Mouse (Mus musculus) spleen, adult 2 months (tissue): ENCODE data around the gene Dnah11. TPM values are rescaled to one million over a fixed set of nuclear protein-coding genes. Genes with fewer than 3 reads are reported as not detected.

Source experiments
- DNase-seq, 2 experiments: peaks; one replicate each; pipeline versions ENCODE4 v3.0.0 to v3.0.0-alpha.2; 2012 to 2021; ENCODE audit warnings: low spot score in 2 of 2, low read depth in 1 of 2
- H3K27ac ChIP-seq: fragments of 200-500 bp; 2 replicates; pipeline ENCODE4 v1.5.1; 2012; ENCODE audit warnings: low read length, inconsistent platforms; ENCODE audit not compliant: insufficient read depth
- H3K27me3 ChIP-seq: fragments of 200-500 bp; 2 replicates; pipeline ENCODE4 v1.6.1; 2012; ENCODE audit warnings: mild to moderate bottlenecking, moderate library complexity, low read length, inconsistent platforms; ENCODE audit not compliant: control insufficient read depth, insufficient read depth
- H3K36me3 ChIP-seq: fragments of 200-500 bp; 2 replicates; pipeline ENCODE4 v1.6.1; 2012; ENCODE audit warnings: mild to moderate bottlenecking, low read length, inconsistent platforms; ENCODE audit not compliant: control insufficient read depth, insufficient read depth
- H3K4me1 ChIP-seq: fragments of 200-500 bp; 2 replicates; pipeline ENCODE4 v1.6.1; 2011; ENCODE audit warnings: inconsistent platforms; ENCODE audit not compliant: control insufficient read depth, insufficient read depth, insufficient read length
- H3K4me3 ChIP-seq: fragments of 200-500 bp; 2 replicates; pipeline ENCODE4 v1.5.1; 2011; ENCODE audit warnings: mild to moderate bottlenecking, inconsistent platforms; ENCODE audit not compliant: insufficient read depth, insufficient read length; ENCODE audit errors: extremely low read depth
- CTCF ChIP-seq: fragments of 200-500 bp; IDR thresholded peaks from 2 replicates; pipeline ENCODE4 v1.5.1; 2011; ENCODE audit warnings: mild to moderate bottlenecking, inconsistent platforms; ENCODE audit not compliant: insufficient read depth, insufficient read length, insufficient replicate concordance; ENCODE audit errors: extremely low read depth
- POLR2A ChIP-seq: fragments of 200-500 bp; IDR thresholded peaks from 2 replicates; pipeline ENCODE4 v1.6.1; 2011; ENCODE audit warnings: low read depth, low read length, inconsistent platforms
- WGBS: fragments of 180-500 bp; shearing (Covaris S2); methylation state at CpG from one replicate; pipeline ENCODE4 v1.1.7; 2018; 5-methylcytosine and 5-hydroxymethylcytosine counted together
- polyA plus RNA-seq: library from polyadenylated mRNA; depleted of rRNA; stranded (reverse); fragments of >200 nt; gene quantifications from 2 replicates; pipeline ENCODE4 v1.2.3, GENCODE M21; 2012

Gene Dnah11
- polyA plus RNA-seq, 1 experiment = 0.01 TPM

- 89% methylated on average over 3 of the region's 3 CpGs for WGBS
- no peaks in the 10 kb centered on the region for H3K27me3 ChIP-seq
- no peaks in the 10 kb centered on the region for H3K4me1 ChIP-seq
- H3K27ac ChIP-seq = no peak overlapping the region
- no peak for DNase-seq
- H3K36me3 ChIP-seq = no peaks in the 10 kb centered on the region
- no peak overlapping the region for H3K4me3 ChIP-seq
- TF ChIP-seq CTCF = no peak
- TF ChIP-seq POLR2A = no peak
Observed at GRCm38 (mm10) chr12:118098257-118098656, 100.6 kb downstream of the Dnah11 start.

- no peak overlapping the region for H3K4me3 ChIP-seq
- no peaks in the 10 kb centered on the region for H3K27me3 ChIP-seq
- no peaks in the 10 kb centered on the region for H3K36me3 ChIP-seq
- WGBS = 53% methylated on average over 4 of the region's 4 CpGs
- TF ChIP-seq POLR2A (no peak), CTCF (no peak)
- no peak overlapping the region for H3K27ac ChIP-seq
- no peaks in the 10 kb centered on the region for H3K4me1 ChIP-seq
- DNase-seq = no peak
Observed at GRCm38 (mm10) chr12:118094946-118095345, 103.9 kb downstream of the Dnah11 start.

GRCm38 (mm10) chr12:118085291-118085690 is 113.6 kb downstream of the Dnah11 start:
- Histone ChIP-seq H3K27me3 (no peaks in the 10 kb centered on the region), H3K4me3 (no peak overlapping the region), H3K27ac (no peak overlapping the region), H3K36me3 (no peaks in the 10 kb centered on the region), H3K4me1 (no peaks in the 10 kb centered on the region)
- WGBS = 86% methylated on average over 1 of the region's 1 CpGs
- DNase-seq = no peak
- TF ChIP-seq CTCF = no peak
- TF ChIP-seq POLR2A = no peak

GRCm38 (mm10) chr12:118084806-118085205 is 114.0 kb downstream of the Dnah11 start:
- no peak for TF ChIP-seq CTCF
- no peak for TF ChIP-seq POLR2A
- DNase-seq = no peak
- WGBS = 67% methylated on average over 3 of the region's 3 CpGs
- Histone ChIP-seq H3K27ac (no peak overlapping the region), H3K4me1 (no peaks in the 10 kb centered on the region), H3K36me3 (no peaks in the 10 kb centered on the region), H3K4me3 (no peak overlapping the region), H3K27me3 (no peaks in the 10 kb centered on the region)

- TF ChIP-seq CTCF (no peak), POLR2A (no peak)
- H3K4me3 ChIP-seq = no peak overlapping the region
- no peaks in the 10 kb centered on the region for H3K36me3 ChIP-seq
- H3K4me1 ChIP-seq = no peaks in the 10 kb centered on the region
- no peak overlapping the region for H3K27ac ChIP-seq
- DNase-seq = no peak
- H3K27me3 ChIP-seq = no peaks in the 10 kb centered on the region
- 92% methylated on average over 5 of the region's 5 CpGs for WGBS
Observed at GRCm38 (mm10) chr12:118084134-118084533, 114.7 kb downstream of the Dnah11 start.

GRCm38 (mm10) chr12:118080441-118080840 is 118.4 kb downstream of the Dnah11 start:
- DNase-seq = no peak
- 92% methylated on average over 6 of the region's 6 CpGs for WGBS
- no peaks in the 10 kb centered on the region for H3K27me3 ChIP-seq
- TF ChIP-seq POLR2A = no peak
- TF ChIP-seq CTCF = no peak
- H3K4me1 ChIP-seq = no peaks in the 10 kb centered on the region
- no peak overlapping the region for H3K4me3 ChIP-seq
- no peaks in the 10 kb centered on the region for H3K36me3 ChIP-seq
- H3K27ac ChIP-seq = no peak overlapping the region

- Histone ChIP-seq H3K36me3 (no peaks in the 10 kb centered on the region), H3K27ac (no peak overlapping the region), H3K4me3 (no peak overlapping the region), H3K4me1 (no peaks in the 10 kb centered on the region), H3K27me3 (no peaks in the 10 kb centered on the region)
- 69% methylated on average over 9 of the region's 9 CpGs for WGBS
- TF ChIP-seq POLR2A (no peak), CTCF (no peak)
- no peak for DNase-seq
Observed at GRCm38 (mm10) chr12:118078434-118078989, 120.3 kb downstream of the Dnah11 start.
